Mouse (Mus musculus) limb, embryonic 15.5 days (tissue): Measurements from ENCODE around the gene Nr1h5. TPM values are rescaled to one million over a fixed set of nuclear protein-coding genes. Genes with fewer than 3 reads are reported as not detected.

Experiments used
- ATAC-seq: fragments of 200-750 bp; cut with Nextera tagmentation; 2 replicates; pipeline ENCODE4 v1.8.0; 2017; ENCODE audit warnings: low read depth, moderate TSS enrichment; ENCODE audit not compliant: insufficient number of reproducible peaks, low FRiP score, low TSS enrichment
- H3K27ac ChIP-seq: fragments of 300-500 bp; sonication (generic); 2 replicates; pipeline ENCODE4 v1.5.1; 2015; ENCODE audit warnings: moderate library complexity, mild to moderate bottlenecking, inconsistent platforms
- H3K27me3 ChIP-seq: fragments of 300-500 bp; sonication (generic); 2 replicates; pipeline ENCODE4 v1.6.1; 2015; ENCODE audit warnings: inconsistent platforms
- H3K36me3 ChIP-seq: fragments of 300-500 bp; sonication (generic); 2 replicates; pipeline ENCODE4 v1.6.1; 2015; ENCODE audit warnings: inconsistent platforms
- H3K4me1 ChIP-seq: fragments of 300-500 bp; sonication (generic); 2 replicates; pipeline ENCODE4 v1.6.1; 2015; ENCODE audit warnings: inconsistent platforms
- H3K4me2 ChIP-seq: fragments of 300-500 bp; sonication (generic); 2 replicates; pipeline ENCODE4 v1.6.1; 2015; ENCODE audit warnings: mild to moderate bottlenecking, inconsistent platforms
- H3K4me3 ChIP-seq: fragments of 300-500 bp; sonication (generic); 2 replicates; pipeline ENCODE4 v1.5.1; 2015; ENCODE audit warnings: mild to moderate bottlenecking, inconsistent platforms
- H3K9ac ChIP-seq: fragments of 300-500 bp; sonication (generic); 2 replicates; pipeline ENCODE4 v1.6.1; 2015; ENCODE audit warnings: inconsistent platforms
- H3K9me3 ChIP-seq: fragments of 300-500 bp; sonication (generic); 2 replicates; pipeline ENCODE4 v1.6.1; 2016; ENCODE audit warnings: inconsistent platforms
- WGBS: fragments of 180-500 bp; shearing (Covaris S2); methylation state at CpG from one replicate; pipeline ENCODE4 v1.1.7; 2015; 5-methylcytosine and 5-hydroxymethylcytosine counted together
- polyA plus RNA-seq: library from polyadenylated mRNA; unstranded; fragments of >200 nt; fragmentation: Nextera tagmentation; extraction: Ambion mirVana; gene quantifications from 2 replicates; pipeline ENCODE4 v1.2.1, GENCODE M21; 2015

The Nr1h5 gene
- polyA plus RNA-seq, 1 experiment from 2014 or later: not detected

GRCm38 (mm10) chr3:102970067-102970466 is 6.1 kb upstream of the Nr1h5 start:
- H3K27ac ChIP-seq: no peak overlapping the region
- WGBS: 80% methylated on average over 9 of the region's 9 CpGs

GRCm38 (mm10) chr3:102955596-102955995 is 8.3 kb downstream of the Nr1h5 start:
- Histone ChIP-seq H3K27me3 (no peaks in the 10 kb centered on the region), H3K4me1 (no peaks in the 10 kb centered on the region), H3K36me3 (no peaks in the 10 kb centered on the region), H3K9ac (no peak overlapping the region), H3K4me2 (no peak overlapping the region), H3K4me3 (no peak overlapping the region), H3K9me3 (no peaks in the 10 kb centered on the region), H3K27ac (no peak overlapping the region)
- 62% methylated on average over 3 of the region's 3 CpGs for WGBS
- ATAC-seq: no peak

More at GRCm38 (mm10) chr3:102970067-102970466, 6.1 kb upstream of the Nr1h5 start:
- H3K9ac ChIP-seq: no peak overlapping the region
- no peaks in the 10 kb centered on the region for H3K4me1 ChIP-seq
- no peak for ATAC-seq
- no peak overlapping the region for H3K4me2 ChIP-seq
- no peaks in the 10 kb centered on the region for H3K27me3 ChIP-seq
- no peak overlapping the region for H3K4me3 ChIP-seq
- no peaks in the 10 kb centered on the region for H3K36me3 ChIP-seq
- H3K9me3 ChIP-seq: no peaks in the 10 kb centered on the region

- ATAC-seq: no peak
- Histone ChIP-seq H3K36me3 (no peaks in the 10 kb centered on the region), H3K4me2 (no peak overlapping the region), H3K9ac (no peak overlapping the region), H3K4me3 (no peak overlapping the region), H3K27ac (no peak overlapping the region), H3K27me3 (no peaks in the 10 kb centered on the region), H3K9me3 (no peaks in the 10 kb centered on the region), H3K4me1 (no peaks in the 10 kb centered on the region)
- 87% methylated on average over 3 of the region's 3 CpGs for WGBS
Measured at GRCm38 (mm10) chr3:102955143-102955542, 8.8 kb downstream of the Nr1h5 start.

- H3K4me1 ChIP-seq: no peaks in the 10 kb centered on the region
- no peak overlapping the region for H3K4me2 ChIP-seq
- no peaks in the 10 kb centered on the region for H3K27me3 ChIP-seq
- H3K27ac ChIP-seq: no peak overlapping the region
- H3K9me3 ChIP-seq: no peaks in the 10 kb centered on the region
- H3K36me3 ChIP-seq: no peaks in the 10 kb centered on the region
- ATAC-seq: no peak
- H3K9ac ChIP-seq: no peak overlapping the region
- WGBS: 86% methylated on average over 12 of the region's 12 CpGs
- no peak overlapping the region for H3K4me3 ChIP-seq
Measured at GRCm38 (mm10) chr3:102954476-102954875, 9.5 kb downstream of the Nr1h5 start.

- Histone ChIP-seq H3K4me1 (no peaks in the 10 kb centered on the region), H3K36me3 (no peaks in the 10 kb centered on the region), H3K27me3 (no peaks in the 10 kb centered on the region), H3K27ac (no peak overlapping the region), H3K9ac (no peak overlapping the region), H3K9me3 (no peaks in the 10 kb centered on the region), H3K4me3 (no peak overlapping the region), H3K4me2 (no peak overlapping the region)
- no peak for ATAC-seq
- 58% methylated on average over 5 of the region's 5 CpGs for WGBS
Measured at GRCm38 (mm10) chr3:102946861-102947260, 17.1 kb downstream of the Nr1h5 start.

- no peak overlapping the region for H3K4me3 ChIP-seq
- ATAC-seq: no peak
- no peaks in the 10 kb centered on the region for H3K27me3 ChIP-seq
- H3K27ac ChIP-seq: no peak overlapping the region
- no peaks in the 10 kb centered on the region for H3K36me3 ChIP-seq
- no peak overlapping the region for H3K9ac ChIP-seq
- 78% methylated on average over 3 of the region's 3 CpGs for WGBS
- H3K4me2 ChIP-seq: no peak overlapping the region
- no peaks in the 10 kb centered on the region for H3K9me3 ChIP-seq
- H3K4me1 ChIP-seq: no peaks in the 10 kb centered on the region
Measured at GRCm38 (mm10) chr3:102946312-102946711, 17.6 kb downstream of the Nr1h5 start.

- Histone ChIP-seq H3K27ac (no peak overlapping the region), H3K4me3 (no peak overlapping the region), H3K9me3 (no peaks in the 10 kb centered on the region), H3K4me1 (no peaks in the 10 kb centered on the region), H3K9ac (no peak overlapping the region), H3K27me3 (no peaks in the 10 kb centered on the region), H3K36me3 (no peaks in the 10 kb centered on the region), H3K4me2 (no peak overlapping the region)
- no peak for ATAC-seq
- WGBS: 90% methylated on average over 1 of the region's 1 CpGs
Measured at GRCm38 (mm10) chr3:102938100-102938499, 25.8 kb downstream of the Nr1h5 start.

- Histone ChIP-seq H3K36me3 (no peaks in the 10 kb centered on the region), H3K27ac (no peak within 1 kb of the TSS), H3K27me3 (no peaks in the 10 kb centered on the region), H3K4me1 (no peaks in the 10 kb centered on the region), H3K4me2 (no peak within 1 kb of the TSS), H3K9me3 (no peaks in the 10 kb centered on the region), H3K4me3 (no peak within 1 kb of the TSS), H3K9ac (no peak within 1 kb of the TSS)
- no peak for ATAC-seq
- WGBS: 94% methylated on average over 78 of the region's 78 CpGs
Measured at GRCm38 (mm10) chr3:102935451-102936354, 28.2 kb downstream of the Nr1h5 start, which contains the start of gene Sycp1. Gene Sycp1, minus strand, starts transcription at chr3:102936100.

- Histone ChIP-seq H3K4me2 (no peak overlapping the region), H3K4me3 (no peak overlapping the region), H3K9ac (no peak overlapping the region), H3K27me3 (no peaks in the 10 kb centered on the region), H3K27ac (no peak overlapping the region), H3K4me1 (no peaks in the 10 kb centered on the region), H3K36me3 (no peaks in the 10 kb centered on the region), H3K9me3 (no peaks in the 10 kb centered on the region)
- ATAC-seq: no peak
- WGBS: 95% methylated on average over 1 of the region's 1 CpGs
Measured at GRCm38 (mm10) chr3:102899136-102899535, 64.8 kb downstream of the Nr1h5 start.

Other genes starting within 250 kb of the Nr1h5 start
- gene Tspan2, start 229.6 kb downstream of the Nr1h5 start, polyA plus RNA-seq: 7.2 and 8.0 TPM in 2 replicates
- gene Tshb, start 181.4 kb downstream of the Nr1h5 start, polyA plus RNA-seq: 0.04 and 0.12 TPM in 2 replicates
- not detected in 2 replicates for gene Sycp1, start 28.0 kb downstream of the Nr1h5 start, polyA plus RNA-seq
- gene Sike1, start 31.6 kb upstream of the Nr1h5 start, polyA plus RNA-seq: 65.4 and 68.1 TPM in 2 replicates
- gene Csde1, start 56.3 kb upstream of the Nr1h5 start, polyA plus RNA-seq: 312 and 324 TPM in 2 replicates
- 98.0 and 98.1 TPM in 2 replicates for gene Nras, start 94.2 kb upstream of the Nr1h5 start, polyA plus RNA-seq
- gene Ampd1, start 109.9 kb upstream of the Nr1h5 start, polyA plus RNA-seq: 6.2 and 20.5 TPM in 2 replicates
- 16.3 and 16.7 TPM in 2 replicates for gene Dennd2c, start 138.5 kb upstream of the Nr1h5 start, polyA plus RNA-seq
- gene Bcas2, start 207.5 kb upstream of the Nr1h5 start, polyA plus RNA-seq: 180 and 186 TPM in 2 replicates